8 mouse cellular contexts compared by ENCODE assay signal in the genomic region with DNA sequence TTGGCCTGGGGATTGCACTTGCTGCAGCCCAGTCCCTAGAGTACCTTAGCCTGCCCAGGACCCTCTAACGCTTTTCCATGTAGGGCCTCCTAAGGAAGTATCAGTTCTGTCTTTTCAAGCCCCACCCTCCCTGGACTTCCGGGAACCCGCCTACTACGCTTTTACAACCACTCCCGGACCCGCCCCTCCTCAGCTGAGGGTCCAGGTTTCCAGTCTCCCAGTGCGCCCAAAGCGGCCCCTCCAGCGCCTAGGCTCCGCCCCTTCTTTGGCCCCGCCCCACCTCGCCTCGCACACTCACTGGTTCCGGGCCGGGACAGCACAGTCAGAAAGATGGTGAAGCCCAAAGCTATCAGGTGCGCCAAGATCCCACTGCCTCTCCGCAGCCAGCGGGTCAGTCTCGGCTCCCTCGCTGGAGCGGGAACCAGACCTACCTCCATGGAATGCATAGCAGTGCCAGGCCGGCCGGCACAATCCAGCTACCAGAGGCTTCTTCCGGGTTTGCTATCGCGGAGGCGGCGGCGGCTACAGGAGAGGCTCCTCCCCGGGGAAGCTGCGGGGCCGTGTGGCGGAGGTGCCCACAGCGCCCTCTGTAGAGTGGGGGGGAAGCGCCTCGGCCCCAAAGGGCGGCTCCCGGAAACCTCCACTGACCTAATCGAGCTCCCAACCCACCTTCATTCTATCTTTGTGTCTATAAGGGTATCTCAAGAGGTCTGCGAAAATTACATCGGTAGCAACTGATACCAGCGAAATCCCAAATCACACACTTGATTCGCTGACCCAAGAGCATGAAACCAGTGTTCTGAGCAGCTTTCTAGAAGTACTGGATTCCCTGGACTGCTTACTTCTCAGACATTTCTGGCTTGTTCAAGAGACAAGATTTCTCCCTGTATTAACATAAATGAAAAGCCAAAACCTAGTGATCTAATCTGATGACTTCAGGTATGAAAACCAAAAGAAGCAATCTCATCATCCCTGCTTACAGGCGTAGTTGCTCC. TPM values are rescaled to one million over a fixed set of nuclear protein-coding genes. Genes with fewer than 3 reads are reported as not detected.
DNase-seq lines count a peak whose midpoint lies in the region; ATAC-seq and TF ChIP-seq lines count a peak whose summit lies in the region.

A gene (minus strand): TSS at position 884 of the 995 bp plus-strand sequence.

- peak within 1 kb of the TSS; percentile 69 for H3K4me2 ChIP-seq in forebrain, embryonic 16.5 days (ENCODE audit: low read length)
- peak within 1 kb of the TSS; percentile 40 for H3K4me2 ChIP-seq in neural tube, embryonic 14.5 days (ENCODE audit: low read depth, low read length)

- H3K27ac ChIP-seq in MEL (ENCODE audit: control insufficient read depth, low read depth, low read length), result peak within 1 kb of the TSS; percentile 90
- peak within 1 kb of the TSS; percentile 81 for H3K27ac ChIP-seq in forebrain, embryonic 16.5 days (ENCODE audit: low read length)
- H3K27ac ChIP-seq in neural tube, embryonic 14.5 days (ENCODE audit: low read depth, low read length), result peak within 1 kb of the TSS; percentile 50; the same call in 1 of the 2 replicates

- peaks cover 0 to 6% of the 10 kb centered on the region in 2 experiments; a peak in 1 of 4 replicates for H3K4me1 ChIP-seq in MEL (ENCODE audit: control insufficient read depth in 1 of 2, insufficient read depth in 2 of 2, low read length in 2 of 2)
- peaks cover 36% of the 10 kb centered on the region for H3K4me1 ChIP-seq in forebrain, embryonic 16.5 days (replicated peaks; ENCODE audit: control insufficient read depth, insufficient read depth, low read length)
- peaks cover 30% of the 10 kb centered on the region for H3K4me1 ChIP-seq in neural tube, embryonic 14.5 days (ENCODE audit: control insufficient read depth, insufficient read depth, low read length)

- no peak for TF ChIP-seq EP300 in MEL (IDR thresholded peaks at IDR 0.05; ENCODE audit: low read depth in 1 of 2, low read length in 2 of 2)

- WGBS in forebrain, embryonic 16.5 days, result 2% methylated on average over 44 of the region's 44 CpGs
- 3% methylated on average over 44 of the region's 44 CpGs for WGBS in neural tube, embryonic 14.5 days

- H3K27me3 ChIP-seq in MEL (ENCODE audit: control insufficient read depth in 1 of 2, insufficient read depth in 2 of 2, low read length in 2 of 2), result no peaks in the 10 kb centered on the region
- H3K27me3 ChIP-seq in forebrain, embryonic 16.5 days (replicated peaks; ENCODE audit: control insufficient read depth, insufficient read depth, low read length), result no peaks in the 10 kb centered on the region
- no peaks in the 10 kb centered on the region for H3K27me3 ChIP-seq in neural tube, embryonic 14.5 days (ENCODE audit: control insufficient read depth, insufficient read depth, low read length)

- no peaks in the 10 kb centered on the region for H3K9me3 ChIP-seq in MEL (replicated peaks; ENCODE audit: insufficient read depth, low read length)
- no peaks in the 10 kb centered on the region for H3K9me3 ChIP-seq in forebrain, embryonic 16.5 days (ENCODE audit: control insufficient read depth, low read length)
- no peaks in the 10 kb centered on the region for H3K9me3 ChIP-seq in neural tube, embryonic 14.5 days (ENCODE audit: control insufficient read depth, low read length)

- H3K9ac ChIP-seq in MEL (ENCODE audit: control insufficient read depth, low read depth, low read length, poor library complexity, severe bottlenecking), result peak within 1 kb of the TSS; percentile 95
- peak within 1 kb of the TSS; percentile 74 for H3K9ac ChIP-seq in forebrain, embryonic 16.5 days (replicated peaks; ENCODE audit: low read depth, low read length)
- peak within 1 kb of the TSS; percentile 34 for H3K9ac ChIP-seq in neural tube, embryonic 14.5 days (replicated peaks; ENCODE audit: low read depth, low read length)

- peak; percentile 85 for ATAC-seq in forebrain, embryonic 16.5 days
- peak; percentile 77 for ATAC-seq in neural tube, embryonic 14.5 days (ENCODE audit: low read depth)

- peaks cover 0 to 5% of the 10 kb centered on the region in 2 experiments; a peak in 2 of 4 replicates for H3K36me3 ChIP-seq in MEL (ENCODE audit: control insufficient read depth in 1 of 2, insufficient read depth in 2 of 2, low read length in 2 of 2)
- peaks cover 27% of the 10 kb centered on the region for H3K36me3 ChIP-seq in forebrain, embryonic 16.5 days (ENCODE audit: control insufficient read depth, insufficient read depth)
- peaks cover 31% of the 10 kb centered on the region for H3K36me3 ChIP-seq in neural tube, embryonic 14.5 days (ENCODE audit: control insufficient read depth, insufficient read depth, low read length)

- peak within 1 kb of the TSS; percentile 79 to 97 for H3K4me3 ChIP-seq in MEL (ENCODE audit: control insufficient read depth in 1 of 2, insufficient read depth in 1 of 2, low read depth in 2 of 2, low read length in 2 of 2)
- H3K4me3 ChIP-seq in forebrain, embryonic 16.5 days (replicated peaks; ENCODE audit: low read length), result peak within 1 kb of the TSS; percentile 69
- H3K4me3 ChIP-seq in neural tube, embryonic 14.5 days (ENCODE audit: low read depth, low read length), result peak within 1 kb of the TSS; percentile 40

- peak; percentile 97 for DNase-seq in MEL (ENCODE audit: low read depth, low spot score)
- DNase-seq in cerebellum, adult 18-20 months, result peak; percentile 88 to 89
- peak; percentile 92 for DNase-seq in heart, postnatal 25 days (ENCODE audit: low spot score)
- DNase-seq in layer of hippocampus, adult 18-20 months (ENCODE audit: low spot score in 2 of 2), result peak; percentile 85 to 90
- DNase-seq in lung, adult 18-20 months, result peak; percentile 97 to 98
- peak; percentile 92 for DNase-seq in testis, postnatal 14 days (ENCODE audit: low spot score)

- peak; percentile 82 to 86; a peak in 3 of 4 replicates for TF ChIP-seq POLR2A in MEL (IDR thresholded peaks at IDR 0.05; ENCODE audit: control insufficient read depth in 1 of 2, insufficient read depth in 1 of 2, low read depth in 1 of 2, low read length in 2 of 2, poor library complexity in 1 of 2)

- no peaks in the 10 kb centered on the region; the same call in 1 of the 2 replicates for H3K79me2 ChIP-seq in MEL (ENCODE audit: control insufficient read depth, insufficient read depth, low read length, poor library complexity)

- intact Hi-C loops in heart, postnatal 25 days (cut with DNase I), result loop anchor here (10.0 kb wide), 1 partner anchor 364 kb away; a partner anchor contains a TSS

- TF ChIP-seq CTCF in MEL (IDR thresholded peaks at IDR 0.05 in 2 of 3, conservative IDR thresholded peaks at IDR 0.05 in 1 of 3; ENCODE audit: control insufficient read depth in 1 of 3, insufficient read depth in 1 of 3, low read depth in 2 of 3, low read length in 3 of 3, poor library complexity in 1 of 3, severe bottlenecking in 1 of 3), result peak; percentile 46 to 87 (median 73); a peak in 5 of 6 replicates

- no peak for TF ChIP-seq RAD21 in MEL (IDR thresholded peaks at IDR 0.05; ENCODE audit: low read depth, low read length)

TF ChIP-seq in MEL, 35 proteins besides CTCF, POLR2A, EP300 and RAD21 (continues in another document):
- no peak for TF ChIP-seq USF1 (IDR thresholded peaks at IDR 0.05; ENCODE audit: low read depth, low read length)
- no peak for TF ChIP-seq E2F4 (IDR thresholded peaks at IDR 0.05; ENCODE audit: borderline replicate concordance, low read depth, low read length)
- TF ChIP-seq TBP (IDR thresholded peaks at IDR 0.05; ENCODE audit: low read depth, low read length), result peak; percentile 63; the same call in 1 of the 2 replicates
- TF ChIP-seq MAX (IDR thresholded peaks at IDR 0.05; ENCODE audit: low read length), result 0 out of 2 replicates have a peak, but pooled peaks have one; percentile 26
- no peak for TF ChIP-seq JUND (IDR thresholded peaks at IDR 0.05; ENCODE audit: low read depth, low read length)
- TF ChIP-seq USF2 (IDR thresholded peaks at IDR 0.05; ENCODE audit: borderline replicate concordance in 1 of 2, insufficient read depth in 1 of 2, low read depth in 1 of 2, low read length in 2 of 2), result no peak
- no peak for TF ChIP-seq GABPA (IDR thresholded peaks at IDR 0.05; ENCODE audit: low read depth, low read length)
- TF ChIP-seq NELFE (IDR thresholded peaks at IDR 0.05; ENCODE audit: low read depth, low read length), result peak; percentile 52; the same call in 1 of the 2 replicates
- TF ChIP-seq MEF2A (IDR thresholded peaks at IDR 0.05; ENCODE audit: extremely low read depth, insufficient replicate concordance, low read depth, low read length, poor library complexity, severe bottlenecking), result no peak
- TF ChIP-seq TCF12 (IDR thresholded peaks at IDR 0.05; ENCODE audit: low read depth, low read length), result 0 out of 2 replicates have a peak, but pooled peaks have one; percentile 21
- 0 out of 2 replicates have a peak, but pooled peaks have one; percentile 30 for TF ChIP-seq MYC (IDR thresholded peaks at IDR 0.05; ENCODE audit: low read depth, low read length)
- TF ChIP-seq NRF1 (IDR thresholded peaks at IDR 0.05; ENCODE audit: insufficient read depth, low read depth, low read length, poor library complexity, severe bottlenecking), result no peak
- no peak for TF ChIP-seq ZKSCAN1 (IDR thresholded peaks at IDR 0.05; ENCODE audit: low read depth, low read length)
- peak; percentile 56; the same call in 1 of the 2 replicates for TF ChIP-seq POLR2AphosphoS2 (IDR thresholded peaks at IDR 0.05; ENCODE audit: low read length)
- TF ChIP-seq ZNF384 (IDR thresholded peaks at IDR 0.05; ENCODE audit: low read depth, low read length), result no peak
- TF ChIP-seq RCOR1 (IDR thresholded peaks at IDR 0.05; ENCODE audit: low read depth, low read length), result no peak; the same call in 1 of the 2 replicates
- TF ChIP-seq BHLHE40 (IDR thresholded peaks at IDR 0.05; ENCODE audit: borderline replicate concordance, low read depth, low read length), result no peak
- peak; percentile 39; the same call in 1 of the 2 replicates for TF ChIP-seq ETS1 (IDR thresholded peaks at IDR 0.05; ENCODE audit: low read depth, low read length)
- no peak; the same call in 1 of the 2 replicates for TF ChIP-seq MYB (IDR thresholded peaks at IDR 0.05; ENCODE audit: low read depth, low read length)
- TF ChIP-seq KAT2A (conservative IDR thresholded peaks at IDR 0.05; ENCODE audit: low read depth, low read length), result no peak
- no peak for TF ChIP-seq SMC3 (IDR thresholded peaks at IDR 0.05; ENCODE audit: low read depth, low read length)
- peak; percentile 58 for TF ChIP-seq SIN3A (IDR thresholded peaks at IDR 0.05; ENCODE audit: low read length)

RNA-seq across cellular contexts. Expression of the gene that starts here (rescaled TPM):
- 2.9 and 3.6 TPM in 2 replicates for total RNA-seq in MEL (2012; rRNA removed)
- 1 to 10 TPM in 1 of 2 experiments, not detected in 1; 5.9 TPM for polyA plus RNA-seq in MEL (2012; ENCODE audit: insufficient read depth in 1 of 2, insufficient read length in 2 of 2, low read depth in 1 of 2, low replicate concordance in 2 of 2, missing spikeins in 1 of 2)
- polyA plus RNA-seq in forebrain, embryonic 16.5 days (2015; fragmentation: Nextera tagmentation; extraction: Ambion mirVana), result 4.1 and 5.7 TPM in 2 replicates
- total RNA-seq in heart, postnatal 25 days (2021), result 1 to 10 TPM; 4.9 to 5.1 TPM
- 10 to 100 TPM; 17.4 TPM for total RNA-seq in layer of hippocampus, adult 18-20 months (2021)
- 2.0 and 2.3 TPM in 2 replicates for polyA plus RNA-seq in neural tube, embryonic 14.5 days (2014; fragmentation: Nextera tagmentation; extraction: Ambion mirVana)

Comparison
In these comparisons a context has a peak if more than half of its experiments do, and no peak if none do; other contexts are left out.
1. Peak in every context shown above with its lines: DNase-seq, ATAC-seq, H3K4me3 ChIP-seq and H3K27ac ChIP-seq.
2. H3K9ac ChIP-seq: peak in every context shown above with its lines; median percentile 95 in MEL; 74 in forebrain, embryonic 16.5 days; 34 in neural tube, embryonic 14.5 days.